Mouse (Mus musculus): ENCODE measurements around the gene Bex3.

The Bex3 gene

GRCm38 (mm10) chrX:136313792-136314564 is 43.9 kb downstream of the Bex3 start:
- DNase-seq = no peak

DNA sequence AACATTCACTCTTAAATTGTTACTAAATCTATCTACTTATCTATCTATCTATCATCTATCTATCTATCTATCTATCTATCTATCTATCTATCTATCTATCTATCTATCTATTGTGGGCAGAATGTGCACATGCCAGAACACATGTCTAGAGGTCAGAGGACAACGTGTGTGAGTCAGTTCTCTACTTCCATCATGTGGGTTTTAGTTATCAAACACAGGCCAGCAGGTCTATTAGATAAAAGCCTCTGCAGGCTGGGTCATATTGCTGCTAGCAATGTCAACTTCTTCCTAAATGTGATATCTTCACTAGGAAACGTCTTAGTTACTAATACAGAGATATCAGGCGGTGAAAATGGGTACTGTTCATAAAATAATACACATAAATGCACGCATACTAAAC is 49.9 kb downstream of the Bex3 start:
- no peak for DNase-seq

Data from kidney, adult 18-20 months (tissue).